Mouse (Mus musculus) embryonic facial prominence, embryonic 11.5 days (tissue): ENCODE measurements around the gene Cnr2. TPM values are rescaled to one million over a fixed set of nuclear protein-coding genes. Genes with fewer than 3 reads are reported as not detected.
A peak's percentile ranks its signal among the peaks of the same experiment; 100 is the strongest.

ENCODE experiments used
- ATAC-seq: fragments of 200-750 bp; cut with Nextera tagmentation; replicated peaks from 2 replicates; pipeline ENCODE4 v1.8.0; 2017; ENCODE audit warnings: low read depth; ENCODE audit not compliant: insufficient number of reproducible peaks, low FRiP score, low TSS enrichment
- DNase-seq: peaks from one replicate; pipeline ENCODE4 v3.0.0-alpha.2; 2015; ENCODE audit warnings: low spot score
- H3K27ac ChIP-seq: fragments of 300-500 bp; sonication (generic); replicated peaks from 2 replicates; pipeline ENCODE4 v1.5.1; 2014; ENCODE audit warnings: mild to moderate bottlenecking, low read depth, low read length, control low read depth
- H3K27me3 ChIP-seq: fragments of 300-500 bp; sonication (generic); 2 replicates; pipeline ENCODE4 v1.6.1; 2014; ENCODE audit warnings: mild to moderate bottlenecking, low read length, moderate library complexity, mixed read lengths; ENCODE audit not compliant: control insufficient read depth, insufficient read depth
- H3K36me3 ChIP-seq: fragments of 300-500 bp; sonication (generic); replicated peaks from 2 replicates; pipeline ENCODE4 v1.6.1; 2014; ENCODE audit warnings: low read depth, mild to moderate bottlenecking, low read length, moderate library complexity, mixed read lengths; ENCODE audit not compliant: control insufficient read depth, insufficient read depth
- H3K4me1 ChIP-seq: fragments of 300-500 bp; sonication (generic); 2 replicates; pipeline ENCODE4 v1.6.1; 2014; ENCODE audit warnings: low read length, mixed read lengths; ENCODE audit not compliant: control insufficient read depth, insufficient read depth
- H3K4me2 ChIP-seq: fragments of 300-500 bp; sonication (generic); 2 replicates; pipeline ENCODE4 v1.6.1; 2014; ENCODE audit warnings: low read depth, mild to moderate bottlenecking, control low read depth, low read length, moderate library complexity
- H3K4me3 ChIP-seq: fragments of 300-500 bp; sonication (generic); 2 replicates; pipeline ENCODE4 v1.5.1; 2014; ENCODE audit warnings: low read depth, low read length, control low read depth
- H3K9ac ChIP-seq: fragments of 300-500 bp; sonication (generic); replicated peaks from 2 replicates; pipeline ENCODE4 v1.6.1; 2014; ENCODE audit warnings: mild to moderate bottlenecking, control low read depth, low read length
- H3K9me3 ChIP-seq: fragments of 300-500 bp; sonication (generic); replicated peaks from 2 replicates; pipeline ENCODE4 v1.6.1; 2016; ENCODE audit warnings: mild to moderate bottlenecking, low read length, inconsistent platforms, mixed read lengths; ENCODE audit not compliant: control insufficient read depth
- WGBS: fragments of 180-500 bp; shearing (Covaris S2); extraction: QIAGEN DNeasy Blood & Tissue Kit; methylation state at CpG from one replicate; pipeline ENCODE4 v1.1.7; 2014; 5-methylcytosine and 5-hydroxymethylcytosine counted together
- polyA plus RNA-seq: library from polyadenylated mRNA; unstranded; fragments of >200 nt; fragmentation: Nextera tagmentation; extraction: Ambion mirVana; gene quantifications from 2 replicates; pipeline ENCODE4 v1.2.1, GENCODE M21; 2014

The Cnr2 gene
- polyA plus RNA-seq, 1 experiment from 2014 or later, result 0.43 TPM

- no peak overlapping the region for H3K4me2 ChIP-seq
- H3K36me3 ChIP-seq, result no peaks in the 10 kb centered on the region
- H3K27me3 ChIP-seq, result no peaks in the 10 kb centered on the region
- H3K4me3 ChIP-seq, result no peak overlapping the region
- 36% methylated on average over 6 of the region's 6 CpGs for WGBS
- no peaks in the 10 kb centered on the region; the same call in 1 of the 2 replicates for H3K4me1 ChIP-seq
- no peak for DNase-seq
- H3K9ac ChIP-seq, result no peak overlapping the region
- no peak overlapping the region for H3K27ac ChIP-seq
- ATAC-seq, result no peak
- no peaks in the 10 kb centered on the region for H3K9me3 ChIP-seq
Measured at GRCm38 (mm10) chr4:135879021-135879420, 16.2 kb upstream of the Cnr2 start.

GRCm38 (mm10) chr4:135880018-135880417 lies 15.2 kb upstream of the Cnr2 start:
- H3K4me1 ChIP-seq, result peaks cover 2% of the 10 kb centered on the region; the same call in 1 of the 2 replicates
- no peak overlapping the region for H3K4me2 ChIP-seq
- no peak overlapping the region for H3K27ac ChIP-seq
- H3K27me3 ChIP-seq, result no peaks in the 10 kb centered on the region
- no peak overlapping the region for H3K9ac ChIP-seq
- no peaks in the 10 kb centered on the region for H3K9me3 ChIP-seq
- no peak for ATAC-seq
- no peaks in the 10 kb centered on the region for H3K36me3 ChIP-seq
- WGBS, result 94% methylated on average over 6 of the region's 6 CpGs
- H3K4me3 ChIP-seq, result no peak overlapping the region
- DNase-seq, result no peak

- H3K4me1 ChIP-seq, result peaks cover 2% of the 10 kb centered on the region; the same call in 1 of the 2 replicates
- H3K36me3 ChIP-seq, result no peaks in the 10 kb centered on the region
- no peak overlapping the region for H3K4me2 ChIP-seq
- H3K9ac ChIP-seq, result no peak overlapping the region
- no peaks in the 10 kb centered on the region for H3K9me3 ChIP-seq
- H3K4me3 ChIP-seq, result no peak overlapping the region
- H3K27ac ChIP-seq, result no peak overlapping the region
- ATAC-seq (no peak), DNase-seq (no peak)
- no peaks in the 10 kb centered on the region for H3K27me3 ChIP-seq
- WGBS, result 90% methylated on average over 10 of the region's 10 CpGs
Measured at GRCm38 (mm10) chr4:135880576-135880975, 14.6 kb upstream of the Cnr2 start.

- ATAC-seq (no peak), DNase-seq (no peak)
- no peaks in the 10 kb centered on the region for H3K9me3 ChIP-seq
- H3K4me2 ChIP-seq, result no peak overlapping the region
- 83% methylated on average over 6 of the region's 6 CpGs for whole genome bisulfite sequencing
- no peak overlapping the region for H3K9ac ChIP-seq
- H3K36me3 ChIP-seq, result no peaks in the 10 kb centered on the region
- peaks cover 2% of the 10 kb centered on the region; the same call in 1 of the 2 replicates for H3K4me1 ChIP-seq
- no peak overlapping the region for H3K27ac ChIP-seq
- H3K4me3 ChIP-seq, result no peak overlapping the region
- no peaks in the 10 kb centered on the region for H3K27me3 ChIP-seq
Measured at GRCm38 (mm10) chr4:135882023-135882422, 13.2 kb upstream of the Cnr2 start.

DNA sequence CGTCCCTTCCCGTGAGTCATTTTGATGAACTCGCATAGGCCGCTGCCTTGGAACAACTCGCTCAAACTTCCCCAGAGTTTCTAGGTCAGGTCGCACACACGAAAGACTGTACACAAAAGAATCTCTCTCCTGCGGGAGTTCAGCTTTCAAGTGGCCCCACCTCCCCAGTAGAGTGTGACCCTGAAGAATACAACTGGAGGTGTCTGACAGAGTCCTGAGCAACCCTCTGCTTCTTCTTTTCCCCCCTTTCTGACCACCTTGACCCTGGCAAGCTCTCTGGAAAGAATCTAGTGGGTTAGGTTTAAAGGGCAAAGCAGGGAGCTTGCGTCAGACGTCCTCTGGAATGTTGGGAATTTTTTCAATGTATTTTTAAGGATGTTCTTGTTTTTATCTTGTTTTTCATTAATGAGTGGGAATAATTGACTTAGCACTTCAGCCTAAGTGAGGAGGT lies 11.8 kb upstream of the Cnr2 start:
- ATAC-seq (no peak), DNase-seq (no peak)
- 35% methylated on average over 10 of the region's 10 CpGs for WGBS
- Histone ChIP-seq H3K9ac (no peak overlapping the region), H3K4me3 (no peak overlapping the region), H3K27me3 (no peaks in the 10 kb centered on the region), H3K9me3 (no peaks in the 10 kb centered on the region), H3K27ac (no peak overlapping the region), H3K4me2 (no peak overlapping the region), H3K4me1 (0 out of 2 replicates have a peak, but pooled peaks cover 2% of the 10 kb centered on the region), H3K36me3 (no peaks in the 10 kb centered on the region)

DNA sequence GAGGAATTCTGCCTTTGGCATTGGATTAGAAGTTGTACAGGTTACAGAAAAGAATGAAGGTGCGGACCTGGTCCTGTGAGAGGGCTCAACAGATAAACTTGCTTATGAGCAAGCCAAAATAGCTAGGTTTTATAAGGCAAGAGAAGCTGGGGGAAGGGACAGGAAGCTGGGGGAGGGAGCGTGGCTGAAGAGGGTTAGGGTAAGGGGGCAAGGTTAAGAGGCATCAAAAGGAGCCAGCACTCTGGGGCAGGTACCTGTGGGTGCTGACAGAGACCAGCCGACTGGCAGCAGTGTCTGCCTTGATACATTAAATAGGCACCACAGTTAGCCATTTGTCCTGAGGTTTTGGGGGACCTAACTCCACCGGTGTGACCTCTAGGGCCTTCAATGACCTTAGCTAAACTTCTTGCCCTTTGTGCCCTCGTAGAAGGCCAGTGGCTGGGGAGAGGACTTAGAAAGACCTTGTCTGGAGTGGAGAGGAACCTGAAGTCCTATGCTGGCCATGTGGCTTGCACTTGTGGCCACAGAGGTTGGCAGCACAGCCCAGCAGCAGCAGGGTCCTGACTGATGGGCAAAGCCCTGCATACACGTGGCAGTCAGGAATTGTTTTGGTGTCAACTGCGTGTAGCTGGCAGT lies 11.2 kb upstream of the Cnr2 start:
- Histone ChIP-seq H3K4me2 (no peak overlapping the region), H3K27me3 (no peaks in the 10 kb centered on the region), H3K4me1 (0 out of 2 replicates have a peak, but pooled peaks cover 2% of the 10 kb centered on the region), H3K27ac (0 out of 2 replicates have a peak overlapping the region, but pooled peaks have one; percentile 8), H3K9ac (no peak overlapping the region), H3K9me3 (no peaks in the 10 kb centered on the region), H3K36me3 (no peaks in the 10 kb centered on the region), H3K4me3 (no peak overlapping the region)
- 33% methylated on average over 7 of the region's 7 CpGs for WGBS
- ATAC-seq, result no peak
- DNase-seq, result no peak

- ATAC-seq, result no peak
- H3K9me3 ChIP-seq, result no peaks in the 10 kb centered on the region
- H3K36me3 ChIP-seq, result no peaks in the 10 kb centered on the region
- H3K4me3 ChIP-seq, result no peak overlapping the region
- peak; percentile 64 for DNase-seq
- 36% methylated on average over 6 of the region's 6 CpGs for WGBS
- H3K9ac ChIP-seq, result no peak overlapping the region
- H3K27me3 ChIP-seq, result no peaks in the 10 kb centered on the region
- H3K4me2 ChIP-seq, result no peak overlapping the region
- H3K4me1 ChIP-seq, result 0 out of 2 replicates have a peak, but pooled peaks cover 2% of the 10 kb centered on the region
- H3K27ac ChIP-seq, result no peak overlapping the region
Measured at GRCm38 (mm10) chr4:135884531-135884930, 10.7 kb upstream of the Cnr2 start.

DNA sequence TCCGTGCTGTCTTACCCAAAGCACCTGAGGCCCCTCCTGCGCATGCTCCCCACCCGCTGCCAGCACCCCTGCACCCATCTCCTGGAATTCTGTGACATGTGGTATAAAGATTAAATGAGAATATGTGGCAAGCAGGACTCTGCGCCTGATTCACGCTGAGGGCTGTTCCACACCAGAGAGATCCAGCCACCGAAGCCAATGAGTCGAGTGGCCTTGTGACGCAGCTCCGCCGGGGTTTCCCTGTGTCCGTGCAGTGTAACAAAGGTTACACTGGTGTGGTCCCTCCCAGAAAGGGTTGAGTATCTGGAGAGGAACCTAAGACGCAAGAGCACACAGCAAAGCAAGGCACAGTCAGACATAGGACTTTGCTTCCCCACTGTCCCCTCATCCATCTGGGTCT lies 9.5 kb upstream of the Cnr2 start:
- H3K4me2 ChIP-seq, result no peak overlapping the region
- no peak for ATAC-seq
- no peak overlapping the region for H3K27ac ChIP-seq
- H3K9me3 ChIP-seq, result no peaks in the 10 kb centered on the region
- no peak overlapping the region for H3K4me3 ChIP-seq
- no peak for DNase-seq
- H3K27me3 ChIP-seq, result no peaks in the 10 kb centered on the region
- no peaks in the 10 kb centered on the region for H3K36me3 ChIP-seq
- H3K9ac ChIP-seq, result no peak overlapping the region
- H3K4me1 ChIP-seq, result 0 out of 2 replicates have a peak, but pooled peaks cover 2% of the 10 kb centered on the region
- 90% methylated on average over 12 of the region's 12 CpGs for WGBS
